Mouse (Mus musculus) thymus, adult 2 months (tissue): ENCODE data around the gene Rad9a. TPM values are rescaled to one million over a fixed set of nuclear protein-coding genes. Genes with fewer than 3 reads are reported as not detected.

Source experiments
- DNase-seq: peaks from one replicate; pipeline ENCODE4 v3.0.0; 2021
- H3K27ac ChIP-seq: fragments of 200-500 bp; 2 replicates; pipeline ENCODE4 v1.5.1; 2012; ENCODE audit warnings: low read length, control low read depth; ENCODE audit not compliant: control insufficient read depth, insufficient read depth
- H3K27me3 ChIP-seq: fragments of 200-500 bp; 2 replicates; pipeline ENCODE4 v1.6.1; 2012; ENCODE audit warnings: mild to moderate bottlenecking, low read length, moderate library complexity, mixed read lengths; ENCODE audit not compliant: control insufficient read depth, insufficient read depth
- H3K36me3 ChIP-seq: fragments of 200-500 bp; 2 replicates; pipeline ENCODE4 v1.6.1; 2012; ENCODE audit warnings: mild to moderate bottlenecking, low read length, moderate library complexity; ENCODE audit not compliant: control insufficient read depth, insufficient read depth
- H3K4me1 ChIP-seq: fragments of 200-500 bp; replicated peaks from 2 replicates; pipeline ENCODE4 v1.6.1; 2012; ENCODE audit warnings: low read length; ENCODE audit not compliant: control insufficient read depth, insufficient read depth
- H3K4me3 ChIP-seq: fragments of 200-500 bp; 2 replicates; pipeline ENCODE4 v1.5.1; 2012; ENCODE audit warnings: mild to moderate bottlenecking, low read length, control low read depth, moderate library complexity; ENCODE audit not compliant: control insufficient read depth, insufficient read depth
- CTCF ChIP-seq: fragments of 200-500 bp; IDR thresholded peaks from 2 replicates; pipeline ENCODE4 v1.5.1; 2012; ENCODE audit warnings: mild to moderate bottlenecking, control low read depth, low read length, moderate library complexity, borderline replicate concordance; ENCODE audit not compliant: control insufficient read depth, poor library complexity, insufficient read depth; ENCODE audit errors: extremely low read depth
- POLR2A ChIP-seq: fragments of 200-500 bp; IDR thresholded peaks from 2 replicates; pipeline ENCODE4 v1.6.1; 2012; ENCODE audit warnings: mild to moderate bottlenecking, low read length, control low read depth, moderate library complexity; ENCODE audit not compliant: control insufficient read depth, poor library complexity, insufficient read depth; ENCODE audit errors: extremely low read depth
- WGBS: fragments of 180-500 bp; shearing (Covaris S2); methylation state at CpG from one replicate; pipeline ENCODE4 v1.1.7; 2018; 5-methylcytosine and 5-hydroxymethylcytosine counted together
- polyA plus RNA-seq: library from polyadenylated mRNA; depleted of rRNA; stranded (reverse); fragments of >200 nt; gene quantifications from 2 replicates; pipeline ENCODE4 v1.2.3, GENCODE M21; 2012

Rad9a gene
- polyA plus RNA-seq, 1 experiment, result 143 TPM

DNA sequence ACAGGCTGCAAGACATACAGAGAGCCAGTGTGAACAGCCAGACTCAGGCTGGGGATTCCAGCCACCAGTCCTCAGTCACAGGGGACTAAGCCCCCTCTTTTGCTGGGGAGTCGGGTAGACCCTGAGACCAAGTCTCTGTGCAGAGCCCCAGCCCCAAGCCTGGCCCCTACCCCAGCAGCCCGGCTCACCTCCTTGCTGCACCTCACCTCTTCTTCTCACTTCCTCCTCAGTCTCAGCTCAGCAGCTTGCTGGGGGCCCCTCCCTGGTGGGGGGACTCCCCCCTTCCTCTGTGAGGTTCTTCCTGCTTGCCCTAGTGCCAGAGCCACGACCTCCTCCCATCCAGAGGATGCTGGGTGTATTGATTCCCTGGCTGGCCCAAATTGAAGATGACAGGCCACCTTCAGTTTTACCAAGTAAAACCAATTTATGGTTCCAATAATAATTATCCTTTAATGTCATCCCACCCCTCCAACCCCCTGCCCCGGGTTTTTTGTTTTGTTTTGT, 10.6 kb downstream of the Rad9a start, which contains the start of gene Tbc1d10c:
TSS of gene Tbc1d10c (minus strand) at position 454 of the 504 bp plus-strand sequence.
- Histone ChIP-seq H3K4me3 (peak within 1 kb of the TSS; percentile 96), H3K4me1 (peaks cover 56% of the 10 kb centered on the region), H3K36me3 (peaks cover 37% of the 10 kb centered on the region), H3K27ac (peak within 1 kb of the TSS; percentile 95), H3K27me3 (no peaks in the 10 kb centered on the region)
- WGBS, result 4% methylated on average over 4 of the region's 4 CpGs
- TF ChIP-seq CTCF (no peak), POLR2A (peak; percentile 87)
- peak; percentile 93 for DNase-seq

DNA sequence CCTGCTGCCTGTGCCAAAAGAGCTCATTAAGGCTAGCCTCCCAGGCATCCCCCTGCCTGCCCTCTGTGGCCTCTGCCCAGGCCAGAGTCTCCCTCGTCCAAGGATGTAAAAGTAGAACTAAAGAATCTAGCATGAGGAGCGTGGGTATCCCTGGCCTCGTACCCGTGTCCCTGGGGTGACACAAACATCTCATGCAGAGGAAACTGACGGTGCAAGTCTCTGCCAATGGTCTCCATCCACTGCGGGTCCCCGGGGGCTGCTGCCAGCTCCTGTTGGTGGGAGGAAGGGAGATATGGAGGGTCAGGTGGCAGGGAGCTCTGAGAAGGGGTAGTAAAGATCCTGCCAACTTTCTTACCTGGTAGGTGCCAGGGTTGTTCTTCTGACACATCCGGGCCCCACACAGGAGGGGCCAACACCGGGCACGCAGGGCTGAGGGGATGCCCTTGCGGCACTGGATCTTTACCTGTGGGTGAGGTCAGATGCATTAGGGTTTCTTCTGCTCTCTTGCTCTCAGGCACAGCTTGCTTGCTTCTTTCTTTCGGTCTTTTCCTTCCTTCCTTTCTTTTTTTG, 12.3 kb downstream of the Rad9a start:
- Histone ChIP-seq H3K36me3 (peaks cover 24% of the 10 kb centered on the region), H3K4me1 (peaks cover 66% of the 10 kb centered on the region), H3K27ac (peak overlapping the region; percentile 30), H3K4me3 (peak overlapping the region; percentile 96), H3K27me3 (no peaks in the 10 kb centered on the region)
- WGBS, result 11% methylated on average over 12 of the region's 12 CpGs
- DNase-seq, result no peak
- TF ChIP-seq CTCF (no peak), POLR2A (0 out of 2 replicates have a peak, but pooled peaks have one; percentile 19)

DNA sequence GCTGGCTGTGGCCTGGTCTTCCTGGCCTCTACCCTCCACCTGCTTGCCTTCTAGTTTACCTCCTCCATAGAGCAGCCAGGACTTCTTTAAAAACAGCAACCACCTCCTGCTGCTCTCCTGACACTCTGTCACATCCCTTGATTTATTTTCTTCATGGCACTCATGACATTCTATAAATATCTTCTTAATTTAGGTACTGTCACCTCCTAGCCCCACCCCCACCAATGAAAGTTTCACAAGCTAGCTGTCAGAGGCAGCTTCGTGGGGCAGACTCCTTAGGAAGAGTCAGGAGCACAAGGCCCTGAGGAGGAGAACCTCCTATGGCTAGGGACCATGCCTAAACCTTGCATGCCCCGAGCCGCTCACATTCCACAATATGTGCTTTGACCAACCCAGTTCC, 14.2 kb downstream of the Rad9a start:
- Histone ChIP-seq H3K4me3 (peak overlapping the region; percentile 42), H3K27ac (peak overlapping the region; percentile 98), H3K27me3 (no peaks in the 10 kb centered on the region), H3K4me1 (peaks cover 63% of the 10 kb centered on the region), H3K36me3 (peaks cover 36% of the 10 kb centered on the region)
- no peak for TF ChIP-seq POLR2A
- no peak for TF ChIP-seq CTCF
- no peak for DNase-seq
- 16% methylated on average over 3 of the region's 3 CpGs for WGBS

DNA sequence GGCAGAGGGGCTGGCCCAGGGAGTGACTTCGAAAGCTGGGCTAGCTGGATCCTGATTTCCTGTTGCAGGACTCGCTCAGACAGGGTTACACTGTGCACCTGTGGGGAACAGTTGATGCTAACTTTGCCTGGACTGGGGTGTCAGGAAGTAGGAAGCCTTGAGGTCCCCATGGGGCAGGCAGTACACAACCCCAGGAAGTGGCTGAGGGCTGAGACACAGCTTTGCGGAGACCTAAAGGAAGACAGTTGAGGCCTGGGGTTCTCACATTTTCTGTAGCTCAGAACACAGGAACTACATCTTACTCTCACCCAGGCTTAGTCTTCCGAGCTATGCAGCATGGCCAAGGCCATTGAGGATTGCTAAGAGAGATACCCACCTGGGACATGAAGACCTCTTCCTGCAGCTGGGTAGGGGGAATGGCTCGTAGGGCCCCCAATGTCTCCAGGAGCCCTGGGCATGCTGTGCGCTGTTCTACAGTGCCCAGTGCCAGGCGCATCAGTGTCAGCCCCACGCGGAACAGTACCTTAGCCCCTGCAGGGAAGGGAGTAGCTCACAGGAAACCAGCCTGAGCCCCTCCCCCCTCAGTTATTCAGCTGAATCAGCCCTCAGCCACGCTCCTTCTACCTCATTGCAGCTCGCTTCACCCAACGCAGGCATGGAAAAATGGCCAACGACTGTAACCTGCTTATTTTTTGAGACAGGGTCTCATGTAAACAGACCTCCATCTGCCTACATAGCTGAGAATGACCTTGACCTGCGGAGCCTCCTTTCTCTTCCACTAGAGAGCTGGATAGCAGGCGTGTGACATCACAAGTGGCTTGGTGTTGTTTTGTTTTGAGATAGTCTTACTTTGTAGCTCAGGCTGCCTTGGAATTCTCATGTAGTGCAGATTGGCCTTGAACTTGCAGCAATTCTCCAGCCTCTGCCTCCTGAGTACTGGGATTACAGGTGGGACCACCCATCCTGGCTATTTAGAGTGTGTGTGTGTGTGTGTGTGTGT, 16.2 kb downstream of the Rad9a start:
- Histone ChIP-seq H3K4me1 (peaks cover 67% of the 10 kb centered on the region), H3K27me3 (no peaks in the 10 kb centered on the region), H3K27ac (peak overlapping the region; percentile 98), H3K36me3 (peaks cover 45% of the 10 kb centered on the region), H3K4me3 (peak overlapping the region; percentile 23)
- TF ChIP-seq CTCF (no peak), POLR2A (peak; percentile 17; the same call in 1 of the 2 replicates)
- DNase-seq, result peak; percentile 87
- 6% methylated on average over 15 of the region's 15 CpGs for WGBS

DNA sequence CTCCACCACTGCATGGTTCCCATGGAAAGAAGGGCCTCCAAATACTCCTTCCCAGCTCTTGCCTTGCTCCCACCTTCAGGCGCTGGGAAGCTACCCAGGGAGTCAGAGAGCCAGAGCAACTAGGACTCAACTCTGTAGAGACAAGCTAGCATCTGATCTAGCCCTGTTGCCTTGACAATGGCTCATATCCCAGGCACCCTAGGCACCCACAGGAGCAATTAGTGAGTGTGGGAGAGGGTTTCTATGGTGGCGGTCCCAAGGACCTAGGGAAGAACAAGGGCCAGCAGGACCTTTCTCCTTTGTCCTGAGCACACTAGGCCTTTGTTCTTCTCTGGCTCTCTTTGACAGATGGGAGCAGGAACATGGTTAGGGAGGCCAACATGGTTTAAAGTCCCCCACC, 17.8 kb downstream of the Rad9a start:
- no peaks in the 10 kb centered on the region for H3K27me3 ChIP-seq
- peaks cover 56% of the 10 kb centered on the region for H3K4me1 ChIP-seq
- H3K4me3 ChIP-seq, result no peak overlapping the region
- no peak for DNase-seq
- peaks cover 51% of the 10 kb centered on the region for H3K36me3 ChIP-seq
- peak overlapping the region; percentile 98; the same call in 1 of the 2 replicates for H3K27ac ChIP-seq
- TF ChIP-seq CTCF, result no peak
- no peak for TF ChIP-seq POLR2A
- WGBS, result 100% methylated on average over 2 of the region's 2 CpGs

DNA sequence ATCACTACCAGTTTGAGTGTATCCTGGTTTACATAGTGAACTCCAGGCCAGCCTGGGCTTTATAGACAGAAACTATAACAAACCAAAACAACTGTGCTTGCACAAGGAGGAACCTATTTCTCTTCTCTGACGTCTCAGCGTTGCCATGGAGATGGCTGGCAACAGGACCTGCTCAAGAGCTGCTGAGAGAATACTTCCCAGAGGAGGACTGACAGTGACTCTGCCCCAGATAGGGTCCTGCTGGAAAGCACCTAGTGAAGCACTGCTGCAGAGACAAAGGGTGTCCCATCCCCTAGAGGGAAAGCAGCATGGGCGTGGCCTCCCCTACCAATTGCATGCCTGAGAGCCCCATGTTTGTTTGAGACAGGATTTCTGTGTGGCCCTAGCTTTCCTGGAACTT, 19.6 kb downstream of the Rad9a start:
- H3K27ac ChIP-seq, result no peak overlapping the region
- TF ChIP-seq POLR2A, result no peak
- no peak for TF ChIP-seq CTCF
- no peak for DNase-seq

More for the DNA sequence above, 19.6 kb downstream of the Rad9a start:
- no peak overlapping the region for H3K4me3 ChIP-seq
- H3K27me3 ChIP-seq, result no peaks in the 10 kb centered on the region
- whole genome bisulfite sequencing, result 63% methylated on average over 3 of the region's 3 CpGs
- H3K36me3 ChIP-seq, result peaks cover 45% of the 10 kb centered on the region
- peaks cover 39% of the 10 kb centered on the region for H3K4me1 ChIP-seq
